Mouse (Mus musculus) urinary bladder, postnatal 36 days (tissue): ENCODE data around the gene Mblac2.

ENCODE experiments used
- DNase-seq, 2 experiments: peaks; one replicate each; pipeline ENCODE4 v3.0.0; 2022; ENCODE audit warnings: low spot score in 2 of 2, mixed read lengths in 1 of 2

Mblac2 gene

DNA sequence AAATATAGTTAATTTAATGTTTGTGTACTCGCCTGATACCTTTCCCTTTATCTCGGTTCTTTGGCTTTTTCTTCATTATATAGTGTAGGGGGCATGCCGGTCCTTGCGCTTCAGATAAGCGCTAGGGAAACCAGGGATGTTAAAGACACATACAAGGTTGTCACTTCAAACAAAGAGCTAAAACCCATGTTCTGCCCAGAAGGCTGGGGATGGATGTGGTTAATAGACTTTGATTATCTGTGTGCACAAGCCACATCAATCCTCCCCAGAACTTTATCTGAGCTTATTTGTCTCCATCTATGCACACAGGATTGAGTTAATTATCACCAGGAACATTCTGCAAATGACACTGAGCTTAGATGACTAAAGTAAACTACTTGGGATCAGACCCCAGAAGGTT is 25.5 kb downstream of the Mblac2 start:
- no peak for DNase-seq

DNA sequence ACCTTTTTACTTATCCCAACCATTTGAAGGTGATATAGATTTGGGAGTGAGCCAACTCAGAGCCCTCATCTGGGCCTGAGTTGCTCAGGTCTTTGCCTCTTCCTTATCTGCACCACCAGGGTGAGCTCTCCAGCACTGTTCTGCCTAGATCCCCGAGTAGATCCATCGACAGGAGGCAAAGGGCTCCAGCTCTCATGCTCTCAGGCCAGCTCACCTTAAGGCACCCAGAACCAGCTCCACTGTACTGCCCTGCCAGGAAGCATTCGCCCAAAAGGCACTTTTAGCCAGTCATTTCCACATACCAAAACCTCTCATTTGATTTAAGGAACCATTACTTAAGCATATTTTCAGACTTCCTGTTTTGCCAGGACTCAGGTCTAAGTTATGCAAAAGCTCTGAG is 29.8 kb downstream of the Mblac2 start:
- no peak for DNase-seq

DNA sequence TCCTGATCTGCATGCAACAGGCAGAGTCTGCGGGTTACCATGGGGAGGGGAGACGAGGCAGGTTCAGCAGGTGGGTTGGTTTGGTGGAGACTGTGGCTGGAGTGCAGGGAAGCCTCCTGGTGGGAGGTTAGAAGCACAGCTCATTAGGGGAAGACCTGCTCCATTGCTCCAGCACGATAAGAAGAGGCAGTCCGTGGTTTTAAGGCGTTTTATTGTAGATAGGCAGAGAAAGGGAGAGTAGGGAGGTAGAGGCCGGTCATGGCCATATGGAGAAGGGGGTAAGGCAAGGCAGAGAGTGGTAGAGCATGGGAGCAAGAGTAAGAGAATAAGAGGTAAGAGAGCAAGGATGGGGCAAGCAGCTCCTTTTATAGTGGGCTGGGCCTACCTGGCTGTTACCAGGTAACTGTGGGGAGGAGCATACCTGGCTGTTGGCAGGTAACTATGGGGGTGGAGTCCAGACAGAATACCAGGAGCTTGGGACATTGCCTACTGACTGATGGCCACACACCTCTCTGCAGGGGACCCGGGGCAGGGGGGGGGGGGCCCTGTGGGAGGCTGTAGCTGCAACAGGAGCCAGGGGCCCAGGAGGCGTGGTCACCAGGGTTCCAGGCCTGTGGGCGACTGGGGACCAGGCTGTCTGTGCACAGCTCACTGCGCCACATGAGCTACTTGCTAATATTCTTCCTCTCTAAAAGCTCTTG is 32.4 kb downstream of the Mblac2 start:
- DNase-seq: no peak

DNA sequence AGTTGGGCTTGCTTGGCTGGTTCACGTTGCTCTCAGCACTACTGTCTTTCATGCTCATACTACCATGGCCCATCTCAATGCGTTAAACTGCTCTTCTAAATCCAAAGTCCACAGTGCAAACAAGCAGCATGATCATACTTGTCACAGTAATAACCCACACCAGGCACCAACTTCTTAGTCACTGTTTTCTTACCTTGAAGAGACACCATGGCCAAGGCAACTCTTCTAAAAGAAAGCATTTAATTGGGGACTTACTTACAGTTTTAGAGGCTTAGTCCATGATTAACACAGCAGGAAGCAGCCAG is 32.9 kb downstream of the Mblac2 start:
- no peak for DNase-seq

DNA sequence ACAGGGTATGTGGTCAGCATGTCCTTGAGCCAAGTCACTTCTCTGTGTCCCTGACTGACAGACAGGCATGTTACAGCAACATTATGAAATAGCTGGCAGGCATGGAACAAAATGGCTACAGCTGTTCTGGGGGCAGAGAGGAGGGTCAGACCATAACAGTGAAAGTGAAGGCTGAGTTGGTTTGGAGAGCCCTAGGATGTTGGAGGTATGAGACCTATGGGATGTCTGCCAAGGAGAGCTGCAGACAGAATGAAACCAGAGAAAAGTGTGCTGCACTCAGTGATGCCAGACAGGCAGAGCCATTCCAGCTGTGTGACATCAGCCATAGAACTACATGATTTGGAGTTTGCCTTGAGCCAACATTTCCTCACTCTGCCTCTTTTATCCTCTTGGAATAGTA is 43.7 kb downstream of the Mblac2 start:
- DNase-seq: no peak

DNA sequence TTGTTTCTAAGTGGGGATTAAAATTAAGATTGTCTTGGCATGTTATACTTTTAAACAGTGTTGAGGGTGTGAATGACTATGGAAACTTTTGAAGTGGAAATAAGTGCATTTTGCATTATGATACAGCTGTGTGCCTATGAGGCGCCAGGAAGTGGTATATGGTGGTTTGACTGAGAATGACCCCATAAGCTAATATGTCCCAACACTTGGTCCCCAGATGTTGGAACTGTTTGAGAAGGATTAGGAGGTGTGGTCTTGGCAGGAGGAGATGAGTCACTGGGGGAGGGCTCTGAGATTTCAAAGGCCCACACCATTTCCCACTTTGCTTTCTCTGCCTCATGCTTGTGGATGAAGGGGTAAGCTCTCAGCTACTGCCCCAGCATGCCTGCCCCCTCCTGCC is 44.2 kb downstream of the Mblac2 start:
- DNase-seq: no peak

DNA sequence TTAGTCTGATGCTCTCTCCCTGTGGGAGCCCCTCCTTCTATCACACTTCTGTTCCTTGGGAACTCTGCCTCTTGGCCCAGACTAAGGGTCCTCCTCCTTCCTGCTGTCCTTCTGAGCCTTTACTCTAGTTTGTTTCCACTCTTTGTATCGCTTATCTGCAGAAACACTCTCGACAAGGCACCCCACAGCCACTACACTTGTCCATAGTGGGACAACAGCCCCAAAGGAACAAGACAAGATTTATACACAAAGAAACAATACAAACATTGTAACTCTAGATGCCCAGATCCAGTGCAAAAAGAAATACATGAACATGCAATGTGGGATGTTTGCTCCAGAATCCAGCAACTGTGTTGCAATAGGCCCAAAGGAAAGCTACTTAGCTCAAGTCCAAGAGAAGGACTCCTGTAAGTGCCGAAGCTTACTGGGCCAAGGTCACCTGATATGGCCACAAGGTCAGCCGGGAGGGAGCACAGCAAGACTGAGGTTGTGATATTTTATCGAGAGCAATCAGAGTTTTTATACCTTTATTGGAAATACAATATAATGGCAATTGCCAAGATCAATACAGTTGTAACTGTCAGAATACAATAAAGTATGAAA is 46.0 kb downstream of the Mblac2 start:
- no peak for DNase-seq

DNA sequence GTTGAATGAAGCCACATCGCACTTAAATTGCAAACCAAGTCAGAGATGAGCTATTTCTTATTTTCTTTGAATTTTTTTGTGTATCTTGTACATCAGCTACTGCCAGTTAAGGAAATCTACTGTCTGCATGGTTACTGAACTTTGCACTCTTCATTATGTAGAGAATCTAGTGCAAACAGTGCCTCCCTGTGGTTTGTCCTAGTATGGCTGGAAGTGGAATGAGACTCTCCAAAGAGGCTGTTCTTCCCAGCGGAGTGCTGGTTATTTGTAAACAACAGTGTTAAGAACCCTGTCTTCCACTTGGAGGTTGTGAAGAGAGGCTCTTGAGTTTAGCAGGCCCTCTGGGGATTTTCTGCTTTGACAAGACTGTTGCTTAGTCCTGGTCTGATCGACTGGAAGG is 49.2 kb downstream of the Mblac2 start:
- peak; percentile 10 to 23 for DNase-seq

DNA sequence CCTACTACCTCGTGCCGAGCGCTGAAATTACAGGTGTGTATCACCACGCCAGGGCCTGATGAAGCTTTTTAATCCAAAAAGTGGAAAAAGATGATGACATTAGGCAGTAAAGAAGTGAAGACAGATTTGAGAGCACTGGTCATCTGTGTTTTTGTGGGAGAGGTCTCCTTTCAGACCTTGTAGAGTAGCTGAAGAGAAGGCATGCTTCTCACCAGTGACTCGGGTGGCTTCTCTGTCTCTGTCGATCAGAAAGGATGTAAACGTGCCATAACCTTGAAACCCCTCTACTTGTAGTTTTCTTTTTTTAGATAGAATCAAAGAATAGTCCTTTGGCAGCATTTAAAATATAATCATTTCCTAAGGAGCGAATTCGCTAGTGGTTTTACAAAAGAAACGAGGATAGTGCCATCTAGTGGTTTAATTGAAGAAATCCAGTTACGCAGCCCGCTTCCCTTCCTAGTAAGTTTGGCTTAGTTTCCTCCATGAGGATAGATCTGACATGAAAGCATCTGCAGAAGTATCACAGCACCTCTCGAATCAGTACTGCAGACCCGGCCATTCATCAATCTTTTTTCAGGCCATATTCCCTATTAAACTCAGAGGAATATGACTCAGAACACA is 50.5 kb downstream of the Mblac2 start:
- DNase-seq: no peak

DNA sequence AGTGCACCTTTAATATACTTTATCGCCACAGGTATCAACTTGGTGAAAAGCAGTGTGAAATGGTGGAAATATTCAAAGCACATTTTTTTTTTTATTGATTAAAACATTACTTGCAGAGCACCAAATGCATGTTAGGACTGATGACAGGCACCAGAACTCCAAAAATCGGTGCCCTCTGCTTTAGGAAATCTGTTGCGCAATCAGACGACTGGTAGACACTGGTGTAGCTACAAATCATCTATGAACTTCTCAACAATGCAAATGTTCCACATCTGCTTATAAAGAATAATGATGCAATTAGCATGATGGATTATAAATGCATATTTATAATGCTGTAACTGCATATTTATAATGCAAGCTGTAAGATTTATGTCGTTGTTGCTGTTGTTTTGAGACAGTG is 53.0 kb downstream of the Mblac2 start:
- DNase-seq: no peak

DNA sequence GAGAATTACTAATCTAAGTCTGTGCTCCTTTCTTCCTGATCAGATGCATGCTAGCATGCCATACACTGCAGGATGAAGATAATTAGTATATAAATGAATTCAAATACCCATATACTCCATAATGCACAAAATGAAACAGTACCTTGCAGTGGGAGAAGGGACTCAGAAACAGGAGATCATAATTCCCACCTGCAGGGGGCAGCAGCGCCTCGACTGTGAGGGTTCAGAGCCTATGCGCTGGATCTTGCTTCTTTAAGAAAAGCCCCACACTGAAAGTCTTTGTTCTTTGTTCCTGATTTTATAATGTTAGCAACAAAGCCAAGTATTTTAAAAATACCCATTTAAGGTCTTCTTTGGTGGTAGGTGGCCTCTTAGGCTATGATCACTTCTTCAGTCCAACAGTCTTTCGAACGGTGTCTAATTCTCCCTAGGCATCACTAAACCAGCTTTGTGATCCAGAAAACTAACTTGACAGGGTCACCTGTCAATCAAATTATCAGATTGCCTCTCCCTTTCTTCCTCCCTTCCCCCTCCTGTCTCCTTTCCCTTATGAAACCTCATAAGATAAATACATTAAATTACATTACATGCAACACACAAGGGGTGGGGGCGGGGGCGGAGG is 56.0 kb downstream of the Mblac2 start:
- DNase-seq: peak; percentile 19 to 31

DNA sequence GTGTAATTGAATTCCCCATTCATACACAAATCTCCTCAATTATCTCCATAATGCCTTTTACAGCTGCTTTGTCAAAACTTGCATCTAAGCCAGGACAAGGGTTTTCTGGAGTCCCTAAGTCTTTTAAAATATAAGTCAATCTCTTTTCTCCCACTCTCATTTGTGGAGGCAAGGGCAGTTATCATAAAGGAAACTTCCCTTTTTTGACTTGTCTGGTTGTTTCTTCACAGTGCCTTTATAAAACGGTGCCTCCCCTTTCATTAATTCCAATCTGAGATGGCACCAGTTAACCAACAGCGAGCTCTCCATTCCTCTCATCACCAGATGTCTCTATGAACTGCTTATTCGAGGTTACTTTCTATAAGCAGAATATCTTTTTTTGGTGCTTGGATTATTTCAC is 65.1 kb downstream of the Mblac2 start:
- no peak for DNase-seq

DNA sequence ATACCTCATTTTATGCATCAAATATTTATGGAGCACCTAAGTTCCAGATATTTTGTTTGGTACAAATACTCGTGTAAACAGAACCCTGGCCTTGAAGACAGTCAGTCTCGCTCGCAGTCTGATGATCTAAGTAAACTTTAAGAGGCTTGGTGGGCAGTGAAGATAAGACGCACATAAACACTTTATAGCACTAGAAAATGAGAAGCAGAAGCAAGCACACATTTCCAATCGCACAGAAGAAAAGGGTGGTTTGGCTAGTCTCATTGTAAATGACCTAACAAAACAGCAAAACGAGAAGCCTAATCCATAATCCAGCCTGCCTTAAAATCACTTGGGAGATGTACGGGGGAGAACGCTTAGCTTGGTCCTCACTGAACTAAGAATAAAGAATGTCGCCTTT is 71.3 kb downstream of the Mblac2 start:
- DNase-seq: no peak

DNA sequence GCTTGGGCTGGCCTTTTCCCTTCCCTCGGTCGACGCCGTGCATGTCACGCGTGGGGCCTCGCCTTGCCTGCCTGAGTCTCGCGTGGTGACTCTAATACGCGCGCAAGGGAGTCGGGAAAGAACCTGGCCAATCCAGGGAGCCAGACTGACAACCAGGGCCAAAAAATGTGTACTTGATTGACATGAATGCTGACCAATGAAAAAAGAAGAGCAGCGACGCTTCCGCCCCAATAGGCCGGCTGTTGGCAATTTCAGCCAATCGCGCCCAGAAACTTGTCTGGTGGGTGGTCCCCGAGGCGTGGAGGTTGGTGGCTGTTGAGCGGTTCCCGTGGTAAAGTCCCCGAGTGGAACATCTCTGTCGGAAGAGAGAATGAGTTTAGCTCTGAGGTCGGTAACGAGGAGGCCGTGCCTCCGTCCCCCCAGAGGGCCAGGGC is 71.8 kb downstream of the Mblac2 start, which contains the start of gene Cetn3:
TSS of gene Cetn3 (plus strand) at position 107 of the 434 bp plus-strand sequence.
- DNase-seq: peak; percentile 86 to 90

DNA sequence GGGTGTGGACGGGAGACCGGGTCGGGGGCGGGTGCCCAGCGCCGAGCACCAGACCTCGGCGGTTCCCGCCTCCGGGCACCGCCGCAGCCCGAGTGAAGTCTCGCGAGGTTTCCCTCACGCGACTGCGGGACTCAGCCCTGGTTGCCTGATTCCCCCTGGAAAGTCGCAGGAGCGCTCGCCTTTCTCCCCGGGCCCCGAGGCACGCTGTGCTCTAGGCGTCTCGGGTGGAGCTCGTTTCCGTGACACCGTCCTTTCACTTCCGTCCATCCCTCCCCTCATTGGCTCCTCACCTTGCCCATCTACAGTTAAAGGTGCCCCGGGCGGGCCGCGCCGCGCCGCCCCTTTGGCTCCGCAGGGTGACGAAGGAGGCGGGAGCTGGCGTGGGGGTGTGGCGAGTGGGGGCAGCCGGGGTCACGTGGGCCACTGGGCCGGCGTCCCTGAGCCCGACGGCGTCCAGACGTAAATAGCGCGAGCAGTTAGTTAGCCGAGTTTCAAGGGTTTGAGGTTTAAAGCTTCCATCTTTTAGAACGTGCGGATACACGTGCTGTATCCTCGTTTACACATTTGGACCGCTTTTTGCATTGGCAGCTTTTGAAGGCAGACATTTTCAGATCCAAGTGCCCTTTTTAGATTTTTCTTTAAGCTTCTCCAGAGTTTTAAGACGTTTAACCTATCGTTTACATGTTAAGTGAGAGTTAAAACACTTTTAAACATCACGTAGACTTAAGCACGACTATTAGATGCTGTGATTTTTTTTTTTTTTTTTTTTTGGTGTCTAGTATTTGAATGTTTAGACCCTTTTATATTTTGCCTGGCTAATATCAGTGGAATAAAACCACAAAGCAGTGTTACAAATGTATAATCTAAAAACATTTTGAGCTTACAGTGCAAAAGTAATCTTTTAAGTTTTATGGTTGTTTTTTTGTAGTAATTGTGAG is 72.5 kb downstream of the Mblac2 start:
- peak; percentile 95 to 97 for DNase-seq

DNA sequence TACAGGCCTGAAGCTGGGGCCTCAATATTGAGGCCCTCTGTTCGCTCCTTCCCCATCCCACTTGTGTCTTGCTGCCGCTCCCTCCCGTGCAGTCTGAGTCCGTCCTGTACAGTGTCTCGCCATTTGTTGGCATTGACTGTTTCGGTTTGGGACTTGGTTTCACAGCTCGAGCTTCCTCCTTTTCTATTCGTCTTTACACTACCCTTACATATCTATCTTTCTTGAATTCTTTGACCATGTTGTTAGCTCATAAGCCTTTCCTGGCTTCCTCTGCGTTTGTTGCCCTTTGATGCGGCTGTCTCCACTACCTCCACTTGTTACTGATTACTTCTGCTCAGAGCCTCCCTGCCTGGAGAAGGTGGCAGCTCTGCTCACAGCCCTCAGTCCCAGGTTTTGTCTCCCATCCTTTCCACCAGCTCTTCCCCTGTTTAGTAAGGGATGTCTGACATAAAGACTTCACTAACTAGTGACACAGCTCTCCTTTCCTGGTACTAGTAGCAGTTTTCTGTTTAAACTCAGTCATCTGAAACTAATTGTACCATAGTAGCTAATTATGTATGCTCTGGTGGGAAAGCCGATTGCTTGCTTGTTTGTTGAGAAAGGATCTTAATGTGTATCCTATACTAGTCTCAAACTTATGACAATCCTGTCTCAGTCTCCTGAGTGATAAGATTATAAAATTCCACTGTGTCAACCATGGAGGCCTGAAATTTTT is 74.8 kb downstream of the Mblac2 start:
- DNase-seq: no peak

DNA sequence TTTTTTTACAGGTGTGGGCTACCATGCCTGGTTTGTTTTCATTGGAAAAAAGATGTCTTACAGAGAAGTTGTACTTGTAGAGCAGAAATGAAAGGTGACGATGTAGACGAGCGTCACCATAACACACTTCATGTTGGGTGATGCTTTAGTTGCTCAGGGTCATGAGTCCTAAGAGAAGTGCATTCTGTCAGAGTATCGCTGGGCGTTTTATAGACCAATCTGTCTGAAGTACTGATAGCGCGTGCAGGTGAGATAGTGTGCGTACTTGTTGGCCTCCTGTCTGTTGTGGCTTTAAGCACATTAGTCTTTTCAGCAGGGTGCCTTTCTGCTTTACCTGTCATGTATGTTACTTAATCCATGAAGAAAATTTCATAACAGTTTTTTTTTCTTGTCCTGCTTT is 79.0 kb downstream of the Mblac2 start:
- no peak for DNase-seq

DNA sequence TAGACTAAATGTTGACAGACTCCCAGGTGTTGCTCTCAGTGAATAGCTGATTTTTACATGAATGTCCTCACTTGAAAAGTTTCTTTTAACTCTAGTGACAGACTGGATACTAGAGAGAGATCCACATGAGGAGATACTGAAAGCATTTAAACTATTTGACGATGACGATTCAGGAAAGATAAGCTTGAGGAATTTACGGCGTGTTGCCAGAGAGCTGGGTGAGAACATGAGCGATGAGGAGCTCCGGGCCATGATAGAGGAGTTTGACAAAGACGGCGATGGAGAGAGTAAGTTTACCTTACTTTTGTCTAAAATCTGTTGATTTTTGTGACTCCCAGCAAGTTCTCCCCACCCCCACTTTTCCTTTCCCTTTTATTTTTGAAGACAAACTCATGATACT is 80.7 kb downstream of the Mblac2 start:
- no peak for DNase-seq

DNA sequence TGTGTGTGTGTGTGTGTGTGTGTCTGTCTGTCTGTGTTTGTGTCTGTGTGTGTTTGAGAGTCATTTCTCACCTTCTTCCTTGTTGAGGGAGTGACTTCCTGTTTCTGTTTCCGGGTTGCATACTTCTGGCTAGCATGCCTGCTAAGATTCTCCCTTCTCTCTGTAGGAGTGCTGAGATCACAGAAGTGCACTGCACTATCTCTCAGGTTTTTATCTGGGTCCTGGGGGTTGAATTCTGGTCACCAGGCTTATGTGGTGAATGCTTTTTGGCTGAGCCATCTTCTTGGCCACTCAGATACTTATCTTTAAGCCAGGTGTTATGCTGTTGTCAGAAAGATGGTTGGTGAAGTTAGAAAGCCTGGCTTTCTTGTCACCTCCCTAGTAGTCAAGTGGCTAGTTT is 82.7 kb downstream of the Mblac2 start:
- DNase-seq: no peak

DNA sequence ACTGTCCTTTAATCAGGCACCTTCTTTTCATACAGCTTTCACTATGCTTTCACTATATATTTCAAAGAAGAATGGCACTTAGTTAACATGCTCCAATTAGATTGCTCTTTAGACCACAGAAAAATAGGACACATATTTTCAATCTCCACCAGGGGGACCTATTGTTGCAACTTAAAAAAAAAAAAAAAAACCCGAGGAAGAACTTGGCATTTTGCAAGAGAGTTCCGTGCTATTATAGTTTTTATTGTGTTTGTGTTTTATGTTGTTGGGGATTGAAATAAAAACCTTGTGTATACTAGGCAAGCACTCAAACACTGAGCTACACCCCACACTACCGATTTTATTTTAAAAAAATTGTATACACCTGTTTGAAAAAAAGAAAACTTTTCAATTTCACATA is 90.0 kb downstream of the Mblac2 start:
- DNase-seq: no peak
